Mouse (Mus musculus): Measurements from ENCODE around the gene U2af1l4. TPM values are rescaled to one million over a fixed set of nuclear protein-coding genes. Genes with fewer than 3 reads are reported as not detected.

U2af1l4 gene
- polyA plus RNA-seq, 1 experiment from 2014 or later = 86.0 TPM

GRCm38 (mm10) chr7:30594510-30595024, 31.5 kb downstream of the U2af1l4 start:
- H3K4me2 ChIP-seq (replicated peaks; ENCODE audit: low read depth, low read length) = no peak overlapping the region
- H3K9me3 ChIP-seq (ENCODE audit: low read length) = no peaks in the 10 kb centered on the region
- no peak for DNase-seq (ENCODE audit: low spot score)
- 0 out of 2 replicates have a peak overlapping the region, but pooled peaks have one; percentile 2 for H3K27ac ChIP-seq (ENCODE audit: low read length)
- H3K36me3 ChIP-seq (ENCODE audit: insufficient read depth, low read length) = no peaks in the 10 kb centered on the region
- H3K4me1 ChIP-seq (ENCODE audit: insufficient read depth, low read depth, low read length) = peaks cover 2% of the 10 kb centered on the region; the same call in 1 of the 2 replicates
- no peak overlapping the region for H3K4me3 ChIP-seq (ENCODE audit: low read depth, low read length)
- 57% methylated on average over 4 of the region's 4 CpGs for WGBS
- H3K27me3 ChIP-seq (replicated peaks; ENCODE audit: insufficient read depth, low read length) = no peaks in the 10 kb centered on the region
- ATAC-seq = no peak
- TF ChIP-seq CTCF (IDR thresholded peaks at IDR 0.05) (no peak), EP300 (IDR thresholded peaks at IDR 0.05) (no peak)
- no peak overlapping the region for H3K9ac ChIP-seq (replicated peaks; ENCODE audit: low read depth)

DNA sequence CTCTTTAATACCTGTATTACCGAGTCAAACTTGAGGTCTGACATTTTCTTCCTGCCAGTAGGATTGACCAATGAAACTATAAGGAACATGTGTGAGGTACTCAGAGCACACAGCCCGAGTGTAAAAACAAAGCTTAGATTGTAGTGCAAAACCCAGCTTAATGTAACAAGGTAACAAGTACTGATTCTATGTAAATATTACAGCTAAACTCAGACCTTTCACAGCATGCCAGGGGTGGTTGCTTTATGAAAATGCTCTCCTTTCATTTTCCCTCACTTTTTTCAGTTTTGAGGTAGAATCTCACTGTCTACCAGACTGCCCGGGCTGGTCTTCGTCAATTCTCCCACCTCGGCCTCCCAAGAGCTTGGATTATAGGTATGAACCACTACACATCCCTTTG, 33.0 kb downstream of the U2af1l4 start:
- Histone ChIP-seq H3K27me3 (replicated peaks; ENCODE audit: insufficient read depth, low read length) (no peaks in the 10 kb centered on the region), H3K4me3 (ENCODE audit: low read depth, low read length) (no peak overlapping the region), H3K9me3 (ENCODE audit: low read length) (no peaks in the 10 kb centered on the region), H3K27ac (ENCODE audit: low read length) (peak overlapping the region; percentile 65), H3K4me1 (ENCODE audit: insufficient read depth, low read depth, low read length) (peaks cover 2% of the 10 kb centered on the region; the same call in 1 of the 2 replicates), H3K9ac (replicated peaks; ENCODE audit: low read depth) (no peak overlapping the region), H3K4me2 (replicated peaks; ENCODE audit: low read depth, low read length) (no peak overlapping the region), H3K36me3 (ENCODE audit: insufficient read depth, low read length) (no peaks in the 10 kb centered on the region)
- no peak for TF ChIP-seq EP300 (IDR thresholded peaks at IDR 0.05)
- no peak for TF ChIP-seq CTCF (IDR thresholded peaks at IDR 0.05)
- ATAC-seq = no peak
- WGBS = 46% methylated on average over 5 of the region's 5 CpGs
- no peak for DNase-seq (ENCODE audit: low spot score)

- no peak for ATAC-seq
- peak; percentile 75 for DNase-seq (ENCODE audit: low spot score)
- no peak overlapping the region for H3K9ac ChIP-seq (replicated peaks; ENCODE audit: low read depth)
- TF ChIP-seq EP300 (IDR thresholded peaks at IDR 0.05) (peak; percentile 27; the same call in 1 of the 2 replicates), CTCF (IDR thresholded peaks at IDR 0.05) (no peak)
- no peak overlapping the region for H3K4me3 ChIP-seq (ENCODE audit: low read depth, low read length)
- peak overlapping the region; percentile 65; the same call in 1 of the 2 replicates for H3K27ac ChIP-seq (ENCODE audit: low read length)
- H3K4me2 ChIP-seq (replicated peaks; ENCODE audit: low read depth, low read length) = no peak overlapping the region
- 45% methylated on average over 5 of the region's 5 CpGs for WGBS
- peaks cover 2% of the 10 kb centered on the region; the same call in 1 of the 2 replicates for H3K4me1 ChIP-seq (ENCODE audit: insufficient read depth, low read depth, low read length)
- no peaks in the 10 kb centered on the region for H3K36me3 ChIP-seq (ENCODE audit: insufficient read depth, low read length)
- no peaks in the 10 kb centered on the region for H3K9me3 ChIP-seq (ENCODE audit: low read length)
- no peaks in the 10 kb centered on the region for H3K27me3 ChIP-seq (replicated peaks; ENCODE audit: insufficient read depth, low read length)
Measured at GRCm38 (mm10) chr7:30596811-30597210, 33.7 kb downstream of the U2af1l4 start.

GRCm38 (mm10) chr7:30598786-30599185, 35.7 kb downstream of the U2af1l4 start, which contains the start of gene Zbtb32:
Gene Zbtb32 (minus strand): TSS chr7:30598909.
- Histone ChIP-seq H3K27ac (ENCODE audit: low read length) (peak within 1 kb of the TSS; percentile 88), H3K4me1 (ENCODE audit: insufficient read depth, low read depth, low read length) (peaks cover 2% of the 10 kb centered on the region; the same call in 1 of the 2 replicates), H3K27me3 (replicated peaks; ENCODE audit: insufficient read depth, low read length) (no peaks in the 10 kb centered on the region), H3K4me3 (ENCODE audit: low read depth, low read length) (no peak within 1 kb of the TSS), H3K9ac (replicated peaks; ENCODE audit: low read depth) (no peak within 1 kb of the TSS), H3K9me3 (ENCODE audit: low read length) (no peaks in the 10 kb centered on the region), H3K36me3 (ENCODE audit: insufficient read depth, low read length) (no peaks in the 10 kb centered on the region), H3K4me2 (replicated peaks; ENCODE audit: low read depth, low read length) (no peak within 1 kb of the TSS)
- TF ChIP-seq EP300 (IDR thresholded peaks at IDR 0.05) = no peak
- no peak for TF ChIP-seq CTCF (IDR thresholded peaks at IDR 0.05)
- ATAC-seq (no peak), DNase-seq (ENCODE audit: low spot score) (no peak)
- WGBS = 84% methylated on average over 12 of the region's 12 CpGs

DNA sequence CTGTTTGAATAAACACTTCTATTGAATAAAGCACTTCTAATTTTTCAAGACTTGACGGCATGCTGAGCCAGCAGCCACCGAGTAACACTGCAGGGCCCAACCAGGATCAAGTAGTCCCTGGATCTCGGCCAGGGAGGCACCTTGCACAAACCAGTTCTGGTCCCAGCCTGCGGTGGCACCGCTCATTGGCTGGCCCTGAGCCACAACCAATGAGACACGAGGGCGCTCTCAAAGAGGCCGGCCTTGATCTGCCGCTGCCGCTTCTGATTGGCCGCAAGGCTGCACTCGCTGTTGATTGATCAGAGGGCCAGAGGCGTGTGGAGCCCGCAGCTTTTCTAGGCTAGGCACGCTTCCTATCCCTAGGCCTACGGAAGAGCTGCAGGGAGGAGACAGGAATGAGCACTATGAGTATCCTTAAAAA, 36.8 kb downstream of the U2af1l4 start:
- Histone ChIP-seq H3K9ac (replicated peaks; ENCODE audit: low read depth) (no peak overlapping the region), H3K36me3 (ENCODE audit: insufficient read depth, low read length) (no peaks in the 10 kb centered on the region), H3K27me3 (replicated peaks; ENCODE audit: insufficient read depth, low read length) (no peaks in the 10 kb centered on the region), H3K4me2 (replicated peaks; ENCODE audit: low read depth, low read length) (no peak overlapping the region), H3K27ac (ENCODE audit: low read length) (peak overlapping the region; percentile 91), H3K4me1 (ENCODE audit: insufficient read depth, low read depth, low read length) (peaks cover 2% of the 10 kb centered on the region; the same call in 1 of the 2 replicates), H3K9me3 (ENCODE audit: low read length) (no peaks in the 10 kb centered on the region), H3K4me3 (ENCODE audit: low read depth, low read length) (no peak overlapping the region)
- DNase-seq (ENCODE audit: low spot score) (peak; percentile 96), ATAC-seq (peak; percentile 87)
- 2% methylated on average over 16 of the region's 16 CpGs for WGBS
- peak; percentile 92 for TF ChIP-seq EP300 (IDR thresholded peaks at IDR 0.05)
- no peak for TF ChIP-seq CTCF (IDR thresholded peaks at IDR 0.05)

GRCm38 (mm10) chr7:30600651-30601050, 37.5 kb downstream of the U2af1l4 start:
- peak; percentile 72 for ATAC-seq
- Histone ChIP-seq H3K9ac (replicated peaks; ENCODE audit: low read depth) (no peak overlapping the region), H3K9me3 (ENCODE audit: low read length) (no peaks in the 10 kb centered on the region), H3K4me2 (replicated peaks; ENCODE audit: low read depth, low read length) (no peak overlapping the region), H3K27ac (ENCODE audit: low read length) (peak overlapping the region; percentile 91), H3K36me3 (ENCODE audit: insufficient read depth, low read length) (no peaks in the 10 kb centered on the region), H3K4me1 (ENCODE audit: insufficient read depth, low read depth, low read length) (peaks cover 2% of the 10 kb centered on the region; the same call in 1 of the 2 replicates), H3K4me3 (ENCODE audit: low read depth, low read length) (no peak overlapping the region), H3K27me3 (replicated peaks; ENCODE audit: insufficient read depth, low read length) (no peaks in the 10 kb centered on the region)
- TF ChIP-seq CTCF (IDR thresholded peaks at IDR 0.05) (no peak), EP300 (IDR thresholded peaks at IDR 0.05) (peak; percentile 72)
- peak; percentile 88 for DNase-seq (ENCODE audit: low spot score)
- 51% methylated on average over 7 of the region's 7 CpGs for WGBS
